Mouse (Mus musculus): ENCODE results near the gene Dnajc8.

Gene Dnajc8

GRCm38 (mm10) chr4:132571190-132571589 lies 35.8 kb downstream of the Dnajc8 start:
- CTCF ChIA-PET = no interaction called here
- POLR2A ChIA-PET = interaction anchor here in 3 of 4 experiments (0.5 to 1.6 kb wide), 9 partner anchors 10 to 67 kb away, joined by 3 to 7 read pairs (median 3); no protein-coding TSS in a partner anchor

GRCm38 (mm10) chr4:132573327-132573726 lies 38.0 kb downstream of the Dnajc8 start:
- POLR2A ChIA-PET = interaction anchor here in 1 of 4 experiments (1.0 kb wide), 1 partner anchor 345 kb away, joined by 3 read pairs; no protein-coding TSS in a partner anchor
- CTCF ChIA-PET = no interaction called here

DNA sequence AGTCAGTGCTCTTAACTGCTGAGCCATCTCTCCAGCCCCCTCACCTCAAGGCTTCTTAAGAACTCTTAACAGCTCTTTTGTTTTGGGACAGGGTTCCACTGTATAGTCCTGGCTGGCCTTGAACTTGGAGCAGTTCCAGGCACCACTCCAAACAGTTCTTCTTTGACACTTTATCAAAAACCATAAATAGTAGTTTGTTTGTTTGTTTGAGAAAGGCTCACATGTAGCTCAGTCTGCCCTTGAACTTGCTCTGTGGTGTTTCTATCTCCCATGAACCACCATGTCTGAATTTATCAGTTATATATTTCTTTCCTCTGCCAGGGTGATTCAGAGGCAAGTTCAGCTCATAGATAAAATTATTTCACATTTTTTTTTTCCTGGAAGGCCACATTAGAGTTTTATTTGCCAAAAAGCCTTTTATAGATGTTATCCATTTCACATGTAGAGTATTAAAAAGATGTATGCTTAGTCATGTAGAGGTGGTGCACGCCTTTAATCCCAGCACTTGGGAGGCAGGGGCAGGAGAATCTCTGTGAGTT lies 39.5 kb downstream of the Dnajc8 start:
- ChIA-PET CTCF (no interaction called here), POLR2A (interaction anchor here in 1 of 4 experiments (0.5 to 1.2 kb wide), 2 partner anchors 19 to 73 kb away, joined by 3 to 4 read pairs; no protein-coding TSS in a partner anchor)

- POLR2A ChIA-PET = interaction anchor here in 3 of 4 experiments (0.6 to 0.7 kb wide), 3 partner anchors 10 to 279 kb away, joined by 3 to 8 read pairs (median 4); no protein-coding TSS in a partner anchor
- CTCF ChIA-PET = no interaction called here
These were observed 48.4 kb downstream of the Dnajc8 start for GRCm38 (mm10) chr4:132583781-132584180.

GRCm38 (mm10) chr4:132584975-132585374 lies 49.6 kb downstream of the Dnajc8 start:
- POLR2A ChIA-PET = interaction anchor here in 3 of 4 experiments (0.7 to 1.4 kb wide), 4 partner anchors 9 to 17 kb away, joined by 3 to 5 read pairs (median 3); no protein-coding TSS in a partner anchor

DNA sequence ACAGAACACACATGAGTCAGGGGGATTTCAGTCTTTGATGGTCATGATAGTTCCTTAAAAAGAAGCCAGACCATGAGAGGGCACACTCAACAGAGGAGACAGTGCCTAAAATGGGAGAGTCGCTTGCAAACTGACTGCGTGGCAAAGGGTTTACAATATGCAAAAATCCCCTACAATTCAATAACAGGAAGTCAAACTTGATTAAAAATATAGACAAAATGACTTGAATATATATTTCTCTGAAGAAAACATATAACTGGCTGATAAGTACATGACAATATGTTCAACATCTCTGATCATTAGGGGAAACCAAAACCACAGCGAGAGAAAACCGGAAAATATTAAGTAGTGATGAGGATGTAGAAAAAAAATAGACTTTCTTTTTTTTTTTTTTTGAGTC lies 50.9 kb downstream of the Dnajc8 start:
- CTCF ChIA-PET = interaction anchor here in 1 of 4 experiments (0.6 kb wide), 1 partner anchor 412 kb away, joined by 7 read pairs; no protein-coding TSS in a partner anchor
- POLR2A ChIA-PET = interaction anchor here in 1 of 4 experiments (2.0 kb wide), 1 partner anchor 22 kb away, joined by 6 read pairs; no protein-coding TSS in a partner anchor

More at GRCm38 (mm10) chr4:132584975-132585374, 49.6 kb downstream of the Dnajc8 start:
- CTCF ChIA-PET = no interaction called here

DNA sequence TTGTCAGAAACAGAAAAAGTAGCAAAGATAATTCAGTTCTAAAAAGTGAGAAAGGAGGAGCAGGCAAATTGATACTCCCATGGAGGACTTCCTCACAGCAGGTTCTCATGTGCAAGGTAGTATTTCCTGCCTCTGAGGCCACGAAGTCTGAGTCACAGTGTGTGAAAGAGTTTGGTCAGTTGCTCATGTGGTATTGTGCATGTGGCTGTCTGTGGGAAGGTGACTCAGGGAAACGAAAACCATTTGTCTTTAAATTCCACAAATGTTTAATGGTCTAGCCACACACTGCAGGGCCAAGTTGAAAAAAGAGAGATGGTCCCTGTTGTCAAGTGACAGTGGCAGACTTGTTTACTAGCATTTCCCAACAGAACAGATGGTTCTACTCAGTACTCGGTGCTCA lies 53.2 kb downstream of the Dnajc8 start:
- POLR2A ChIA-PET = interaction anchor here in 2 of 4 experiments (0.6 to 1.4 kb wide), 2 partner anchors 16 to 53 kb away, joined by 3 read pairs; partner anchors contain the start of gene Dnajc8 (in 1 of the 2)
- CTCF ChIA-PET = no interaction called here

DNA sequence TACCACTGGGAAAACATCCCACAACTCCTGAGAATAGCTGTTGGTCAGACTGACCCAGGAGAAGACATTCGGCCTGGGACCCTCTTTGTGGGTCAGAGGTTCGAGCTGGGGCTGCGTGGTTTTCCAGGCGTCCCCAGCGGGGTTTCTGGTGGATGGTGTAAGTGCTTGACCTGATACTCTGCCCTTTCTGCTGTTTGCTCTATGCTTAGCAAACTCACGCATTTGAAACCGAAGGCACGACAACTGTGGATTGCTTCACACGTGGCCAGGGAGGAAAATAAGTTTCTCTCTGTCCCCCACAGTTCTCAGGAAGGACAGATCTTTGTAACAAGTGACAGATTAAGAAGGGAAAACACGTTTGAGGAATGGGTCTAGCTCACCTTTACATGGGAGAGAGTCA lies 55.3 kb downstream of the Dnajc8 start:
- ChIA-PET CTCF (interaction anchor here in 1 of 4 experiments (1.1 to 2.2 kb wide), 3 partner anchors 31 to 233 kb away, joined by 3 to 7 read pairs (median 3); no protein-coding TSS in a partner anchor), POLR2A (interaction anchor here in 2 of 4 experiments (0.6 to 2.3 kb wide), 10 partner anchors 11 to 197 kb away, joined by 3 to 13 read pairs (median 4); no protein-coding TSS in a partner anchor)

- ChIA-PET CTCF (interaction anchor here in 3 of 4 experiments (0.5 to 1.7 kb wide), 7 partner anchors 9 to 231 kb away, joined by 3 to 7 read pairs (median 4); no protein-coding TSS in a partner anchor), POLR2A (interaction anchor here in 2 of 4 experiments (0.7 to 5.5 kb wide), 18 partner anchors 8 to 250 kb away, joined by 3 to 55 read pairs (median 5); partner anchors contain the start of gene Ppp1r8 (in 1 of the 2))
These were observed 57.6 kb downstream of the Dnajc8 start for GRCm38 (mm10) chr4:132592958-132593357.

GRCm38 (mm10) chr4:132594191-132594590 lies 58.8 kb downstream of the Dnajc8 start:
- CTCF ChIA-PET = interaction anchor here in 3 of 4 experiments (0.5 to 1.7 kb wide), 10 partner anchors 19 to 612 kb away, joined by 3 to 10 read pairs (median 4); no protein-coding TSS in a partner anchor
- POLR2A ChIA-PET = interaction anchor here (0.5 to 5.5 kb wide), 36 partner anchors 9 to 249 kb away, joined by 3 to 55 read pairs (median 4); partner anchors contain the start of genes Ppp1r8 (in 2 of the 4) and Sesn2 (in 1 of the 4)

DNA sequence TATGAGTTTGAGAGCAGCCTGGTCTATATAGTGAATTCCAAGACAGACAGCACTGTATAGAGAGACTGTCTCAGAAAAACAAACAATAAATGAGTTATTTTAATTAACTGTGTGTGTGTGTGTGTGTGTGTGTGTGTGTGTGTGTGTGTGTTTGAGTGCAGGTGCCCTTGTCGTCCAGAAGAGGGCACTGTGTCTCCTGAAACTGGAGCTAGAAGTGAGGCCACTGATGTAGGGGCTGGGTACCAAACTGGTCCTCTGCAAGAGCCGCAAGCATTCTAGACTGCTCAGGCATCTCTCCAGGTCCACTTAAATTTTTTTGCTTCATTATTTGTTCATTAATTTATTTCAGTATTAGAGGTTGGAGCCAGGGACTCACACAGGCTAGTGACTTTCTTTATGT lies 63.5 kb downstream of the Dnajc8 start:
- POLR2A ChIA-PET = interaction anchor here in 3 of 4 experiments (0.6 to 1.2 kb wide), 5 partner anchors 29 to 131 kb away, joined by 3 to 4 read pairs (median 3); no protein-coding TSS in a partner anchor
- CTCF ChIA-PET = interaction anchor here in 3 of 4 experiments (0.6 to 0.7 kb wide), 15 partner anchors 9 to 442 kb away, joined by 3 to 10 read pairs (median 4); partner anchors contain the start of gene Ptafr (in 1 of the 3)

DNA sequence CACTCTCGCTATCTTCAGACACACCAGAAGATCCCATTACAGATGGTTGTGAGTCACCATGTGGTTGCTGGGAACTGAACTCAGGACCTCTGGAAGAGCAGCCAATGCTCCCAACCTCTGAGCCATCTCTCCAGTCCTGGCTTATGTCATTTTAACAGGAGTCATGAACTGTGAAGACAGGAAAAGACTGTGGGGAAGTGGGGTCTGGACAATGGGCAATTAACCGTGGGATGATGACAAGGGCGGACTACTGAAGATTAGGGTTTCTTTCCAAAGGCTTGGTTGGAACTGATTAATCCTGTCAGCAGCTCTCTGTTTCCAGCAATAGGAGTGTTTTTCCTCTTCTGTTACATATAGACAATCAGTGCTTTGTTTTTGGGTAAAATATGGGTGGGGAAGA lies 64.4 kb downstream of the Dnajc8 start:
- ChIA-PET CTCF (no interaction called here), POLR2A (no interaction called here)

DNA sequence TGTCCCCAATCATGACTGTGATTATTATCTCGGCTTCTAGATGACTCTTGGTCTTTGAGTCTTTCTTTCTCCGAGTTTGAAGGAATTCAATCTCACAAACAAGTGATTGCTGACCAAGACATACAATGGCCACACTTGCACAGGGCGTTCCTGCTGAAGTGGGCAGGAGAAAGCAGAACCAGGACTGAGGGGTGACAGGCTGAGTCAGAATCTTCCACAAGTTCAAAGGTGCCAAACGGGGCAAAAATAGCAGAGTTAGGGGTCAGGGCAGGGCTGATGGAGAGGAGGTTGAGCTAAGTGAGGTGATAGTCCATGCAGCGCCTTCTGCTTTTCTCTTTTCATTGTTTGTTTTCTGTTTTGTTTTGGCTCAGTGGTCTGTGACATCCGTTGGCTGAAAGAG lies 65.1 kb downstream of the Dnajc8 start:
- POLR2A ChIA-PET = interaction anchor here in 2 of 4 experiments (0.9 to 1.7 kb wide), 6 partner anchors 11 to 85 kb away, joined by 3 to 5 read pairs (median 4); no protein-coding TSS in a partner anchor

DNA sequence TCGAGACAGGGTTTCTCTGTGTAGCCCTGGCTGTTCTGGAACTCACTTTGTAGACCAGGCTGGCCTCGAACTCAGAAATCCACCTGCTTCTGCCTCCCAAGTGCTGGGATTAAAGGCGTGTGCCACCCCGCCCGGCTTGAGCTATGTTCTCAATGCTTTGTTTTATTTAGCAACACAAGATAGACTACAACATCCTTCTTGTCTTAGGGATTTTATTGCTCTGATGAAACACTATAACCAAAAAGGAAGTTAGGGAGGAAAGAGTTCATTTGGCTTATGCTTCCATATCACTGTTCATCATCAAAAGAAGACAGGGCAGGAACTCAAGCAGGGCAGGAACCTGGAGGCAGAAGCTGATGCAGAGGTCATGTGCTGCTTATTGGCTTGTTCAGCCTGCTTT lies 65.9 kb downstream of the Dnajc8 start:
- ChIA-PET POLR2A (interaction anchor here in 3 of 4 experiments (0.6 to 2.1 kb wide), 14 partner anchors 9 to 931 kb away, joined by 3 to 7 read pairs (median 3); partner anchors contain the start of gene Smpdl3b (in 1 of the 3)), CTCF (interaction anchor here in 2 of 4 experiments (0.9 to 1.5 kb wide), 3 partner anchors 9 to 195 kb away, joined by 3 to 6 read pairs (median 4); partner anchors contain the start of gene Themis2 (in 1 of the 2))

More for the DNA sequence above, 65.1 kb downstream of the Dnajc8 start:
- CTCF ChIA-PET = interaction anchor here in 1 of 4 experiments (0.9 kb wide), 1 partner anchor 196 kb away, joined by 3 read pairs; the partner anchor contains the start of gene Themis2
